Mouse (Mus musculus): ENCODE data around the gene Osbpl8.

The Osbpl8 gene

DNA sequence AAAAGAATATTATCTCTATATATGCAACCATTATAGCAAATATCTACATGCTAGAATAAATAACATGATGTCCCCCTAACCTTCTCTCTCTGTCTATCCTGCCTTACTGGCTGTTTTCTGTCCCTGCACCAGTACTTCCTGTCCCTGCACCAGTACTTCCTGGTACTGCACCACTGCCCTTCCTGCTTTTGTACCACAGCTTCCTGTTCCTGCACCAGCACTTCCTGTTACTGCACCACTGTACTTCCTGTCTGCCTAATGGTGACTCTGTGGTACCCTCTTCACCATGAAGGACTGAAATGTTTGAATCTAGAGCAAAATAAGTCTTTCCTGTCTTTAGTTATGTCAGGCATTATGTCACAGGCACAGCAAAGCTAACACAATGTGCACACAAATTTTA is 156.0 kb downstream of the Osbpl8 start:
- DNase-seq, result no peak

GRCm38 (mm10) chr10:111327957-111328356 is 163.4 kb downstream of the Osbpl8 start:
- no peak for DNase-seq

- DNase-seq, result no peak
These were observed 164.8 kb downstream of the Osbpl8 start for GRCm38 (mm10) chr10:111329326-111329725.

- DNase-seq, result no peak
These were observed 170.3 kb downstream of the Osbpl8 start for GRCm38 (mm10) chr10:111334902-111335301.

- DNase-seq, result no peak
These were observed 171.2 kb downstream of the Osbpl8 start for GRCm38 (mm10) chr10:111335517-111336352.

GRCm38 (mm10) chr10:111336353-111336713 is 171.8 kb downstream of the Osbpl8 start:
- DNase-seq, result no peak

DNA sequence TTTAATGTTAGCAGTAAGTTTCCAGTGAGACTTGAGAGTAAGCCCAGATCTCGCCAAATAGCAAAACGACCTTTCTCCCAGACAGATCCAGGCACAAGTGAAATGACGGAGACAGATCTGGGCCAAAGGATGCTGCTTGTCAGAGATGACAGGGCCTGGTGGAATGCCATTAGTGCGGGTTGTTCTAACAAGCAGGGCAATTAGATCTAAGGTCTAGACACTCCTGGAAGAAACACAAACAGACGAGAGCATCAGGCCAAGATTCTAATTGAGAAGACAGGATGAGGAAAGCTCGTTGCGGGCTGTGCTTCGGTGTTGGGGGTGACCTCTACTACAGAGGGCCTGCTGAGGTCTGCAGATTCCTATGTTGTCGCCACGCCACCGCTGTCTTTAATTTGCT is 174.7 kb downstream of the Osbpl8 start:
- DNase-seq, result no peak

GRCm38 (mm10) chr10:111341761-111342160 is 177.2 kb downstream of the Osbpl8 start:
- no peak for DNase-seq

- DNase-seq, result no peak
These were observed 179.0 kb downstream of the Osbpl8 start for GRCm38 (mm10) chr10:111343555-111343954.
